Mouse (Mus musculus): ENCODE measurements around the gene Foxe3. TPM values are rescaled to one million over a fixed set of nuclear protein-coding genes. Genes with fewer than 3 reads are reported as not detected.
A peak's percentile ranks its signal among the peaks of the same experiment; 100 is the strongest.

Gene Foxe3
- polyA plus RNA-seq, 1 experiment from 2014 or later: not detected

DNA sequence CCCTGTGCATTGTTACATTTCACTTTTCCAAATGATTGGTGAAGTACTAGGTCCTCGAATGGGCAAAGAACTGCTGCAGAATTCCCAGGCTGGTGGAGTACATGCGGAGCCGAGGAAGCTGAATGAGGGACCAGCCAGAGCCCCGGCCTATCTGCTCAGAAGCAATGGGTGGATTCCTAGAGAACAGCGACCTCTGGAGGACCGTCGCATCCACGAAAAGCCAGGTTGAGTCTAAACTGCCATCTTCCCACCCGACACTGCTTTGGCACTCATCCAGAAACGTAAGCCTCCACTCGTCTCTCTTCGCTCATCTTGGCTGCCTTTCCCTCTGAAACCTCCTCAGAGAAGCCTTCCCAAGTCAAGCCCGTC, 12.2 kb downstream of the Foxe3 start:
- Histone ChIP-seq H3K9me3 (no peaks in the 10 kb centered on the region), H3K4me3 (replicated peaks) (no peak overlapping the region), H3K4me2 (no peak overlapping the region), H3K36me3 (no peaks in the 10 kb centered on the region), H3K27ac (no peak overlapping the region), H3K27me3 (replicated peaks) (peaks cover 81% of the 10 kb centered on the region), H3K9ac (no peak overlapping the region), H3K4me1 (peaks cover 12% of the 10 kb centered on the region)
- WGBS: 3% methylated on average over 13 of the region's 13 CpGs
- ATAC-seq (ENCODE audit: insufficient read depth, low FRiP score, low read depth): no peak

DNA sequence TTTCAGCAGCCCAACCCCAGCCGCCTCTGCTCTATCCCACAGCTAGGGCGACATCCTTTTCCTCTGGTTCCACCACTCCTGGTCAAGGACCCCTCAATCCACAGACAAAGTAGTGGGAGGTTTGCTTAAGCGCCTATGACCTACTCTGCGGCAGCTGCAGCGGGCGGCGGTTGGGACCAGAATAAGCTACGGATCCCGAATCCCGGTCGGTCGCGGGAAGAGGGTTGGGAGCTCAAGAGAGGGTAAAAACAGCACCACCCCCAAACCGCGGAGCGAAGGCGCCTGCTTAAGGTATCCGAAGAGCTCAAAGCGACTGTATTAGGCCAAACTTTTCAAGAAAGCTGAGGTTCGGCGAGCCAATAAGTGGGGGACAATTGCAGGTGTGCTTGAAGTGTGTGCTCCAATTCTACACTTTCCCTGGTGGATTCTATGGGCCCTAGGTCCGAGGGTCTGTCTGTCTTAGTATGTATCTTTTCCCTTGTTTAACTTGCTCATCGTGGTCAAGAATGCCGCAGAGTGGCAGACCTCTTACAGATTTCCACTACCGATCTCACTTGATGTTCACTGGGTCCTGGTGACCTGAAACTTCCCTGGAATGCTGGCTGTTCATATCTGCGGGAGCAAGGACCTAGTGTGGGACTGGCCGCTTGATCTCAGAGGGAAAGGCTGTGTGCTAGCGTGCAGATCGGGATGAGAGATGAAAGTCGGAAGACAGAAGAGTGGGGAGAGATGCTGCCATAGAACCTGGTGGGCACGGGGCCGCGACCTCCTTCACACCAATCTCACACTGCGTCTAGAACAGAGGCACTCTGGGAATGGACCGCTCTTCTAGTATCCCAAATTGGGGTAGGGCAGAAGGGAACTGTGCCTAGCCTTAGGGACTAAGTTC, 12.9 kb downstream of the Foxe3 start:
- Histone ChIP-seq H3K27me3 (replicated peaks) (peaks cover 88% of the 10 kb centered on the region), H3K4me2 (no peak overlapping the region), H3K4me1 (peaks cover 18% of the 10 kb centered on the region), H3K27ac (no peak overlapping the region), H3K36me3 (no peaks in the 10 kb centered on the region), H3K9me3 (no peaks in the 10 kb centered on the region), H3K9ac (no peak overlapping the region), H3K4me3 (replicated peaks) (no peak overlapping the region)
- ATAC-seq (ENCODE audit: insufficient read depth, low FRiP score, low read depth): no peak
- WGBS: 7% methylated on average over 35 of the region's 35 CpGs

- Histone ChIP-seq H3K4me2 (peak overlapping the region; percentile 95), H3K4me1 (peaks cover 27% of the 10 kb centered on the region), H3K9me3 (no peaks in the 10 kb centered on the region), H3K27me3 (replicated peaks) (peaks cover 95% of the 10 kb centered on the region), H3K27ac (no peak overlapping the region), H3K36me3 (no peaks in the 10 kb centered on the region), H3K4me3 (replicated peaks) (peak overlapping the region; percentile 53), H3K9ac (no peak overlapping the region)
- WGBS: 4% methylated on average over 20 of the region's 20 CpGs
- no peak for ATAC-seq (ENCODE audit: insufficient read depth, low FRiP score, low read depth)
These were observed 16.0 kb downstream of the Foxe3 start for GRCm38 (mm10) chr4:114909602-114910484.

DNA sequence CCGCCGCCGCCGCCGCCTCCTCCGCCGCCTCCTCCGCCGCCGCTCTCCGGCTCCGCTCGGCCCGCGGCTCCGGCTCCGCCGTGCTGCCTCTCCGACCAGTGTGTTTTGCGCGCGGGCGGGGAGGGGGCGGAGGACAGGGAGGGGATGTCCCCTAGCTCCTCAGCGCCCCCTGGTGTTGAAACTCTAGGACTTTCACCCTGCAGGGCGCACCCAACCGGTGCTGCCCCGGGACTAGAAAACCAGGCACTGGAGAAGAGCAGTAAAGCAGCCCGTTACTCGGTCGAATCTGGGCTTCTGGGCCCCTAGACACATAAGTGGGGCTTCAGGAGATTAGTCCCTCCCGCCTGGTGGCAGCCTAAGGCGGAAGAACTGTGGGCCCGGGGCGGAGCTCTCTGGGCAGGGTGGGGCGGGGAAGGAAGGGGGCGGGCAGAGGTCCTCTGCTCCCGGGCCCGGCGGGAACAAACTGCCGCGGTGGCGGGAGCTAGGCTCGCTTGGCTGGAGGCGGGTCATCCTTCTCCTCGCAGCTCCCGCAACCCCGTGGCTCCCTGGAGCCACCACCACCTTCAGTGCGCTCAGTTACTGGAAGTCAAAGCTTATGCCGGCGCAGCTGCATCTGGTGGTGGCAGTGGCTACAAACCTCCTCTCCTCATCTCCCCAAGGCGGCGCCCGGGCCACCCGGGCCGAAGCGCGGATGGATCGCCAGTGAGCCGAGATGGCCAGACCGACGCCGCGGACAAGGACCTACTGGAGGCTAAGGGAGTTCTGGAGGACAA, 16.8 kb downstream of the Foxe3 start, which contains the start of gene Foxd2:
Gene Foxd2, minus strand, starts transcription at position 45 of the 773 bp plus-strand sequence.
- H3K4me1 ChIP-seq: peaks cover 27% of the 10 kb centered on the region
- peak; percentile 84 for ATAC-seq (ENCODE audit: insufficient read depth, low FRiP score, low read depth)
- H3K4me3 ChIP-seq (replicated peaks): peak within 1 kb of the TSS; percentile 53
- no peaks in the 10 kb centered on the region for H3K36me3 ChIP-seq
- no peaks in the 10 kb centered on the region for H3K9me3 ChIP-seq
- peak within 1 kb of the TSS; percentile 95 for H3K4me2 ChIP-seq
- no peak within 1 kb of the TSS for H3K27ac ChIP-seq
- under 1% methylated on average over 62 of the region's 64 CpGs for WGBS
- peak within 1 kb of the TSS; percentile 26 for H3K9ac ChIP-seq
- peaks cover 95% of the 10 kb centered on the region for H3K27me3 ChIP-seq (replicated peaks)

DNA sequence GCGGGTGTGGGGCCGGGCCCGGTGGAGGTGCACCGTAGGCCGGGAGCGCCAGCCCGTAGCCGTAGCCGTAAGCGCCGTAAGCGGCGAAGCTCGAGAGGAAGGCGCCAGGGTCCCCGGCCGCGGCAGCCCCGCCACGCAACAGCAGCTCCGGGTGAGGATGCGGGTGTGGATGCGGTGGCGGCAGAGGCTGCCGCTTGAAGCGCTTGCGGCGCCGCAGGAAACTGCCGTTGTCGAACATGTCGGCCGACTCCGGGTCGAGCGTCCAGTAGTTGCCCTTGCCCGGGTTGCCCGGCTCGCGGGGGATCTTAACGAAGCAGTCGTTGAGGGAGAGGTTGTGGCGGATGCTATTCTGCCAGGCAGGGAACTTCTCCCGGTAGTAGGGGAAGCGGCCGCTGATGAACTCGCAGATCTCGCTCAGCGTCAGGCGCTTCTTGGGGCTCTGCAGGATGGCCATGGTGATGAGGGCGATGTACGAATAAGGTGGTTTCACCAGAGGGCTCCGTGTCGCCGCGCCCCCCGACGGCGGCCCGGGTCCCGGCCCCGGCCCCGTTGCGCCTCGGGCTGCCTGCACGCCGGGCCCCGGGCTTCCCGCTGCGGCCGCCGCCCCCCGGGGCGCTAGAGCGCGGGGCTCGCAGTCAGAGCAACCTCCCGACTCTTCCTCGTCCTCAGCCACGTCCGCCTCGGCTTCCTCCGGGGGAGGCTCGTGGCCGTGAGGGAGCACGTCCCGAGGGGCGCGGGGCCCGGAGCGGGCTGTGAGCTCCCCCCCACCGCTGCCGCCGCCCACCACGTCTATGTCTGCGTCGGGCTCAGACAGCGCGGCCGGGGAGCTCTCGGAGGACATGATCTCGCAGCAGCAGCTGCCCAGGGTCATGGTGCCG, 17.6 kb downstream of the Foxe3 start:
- H3K9me3 ChIP-seq: no peaks in the 10 kb centered on the region
- under 1% methylated on average over 96 of the region's 103 CpGs for WGBS
- no peak overlapping the region for H3K27ac ChIP-seq
- peaks cover 27% of the 10 kb centered on the region for H3K4me1 ChIP-seq
- no peaks in the 10 kb centered on the region for H3K36me3 ChIP-seq
- peaks cover 95% of the 10 kb centered on the region for H3K27me3 ChIP-seq (replicated peaks)
- peak overlapping the region; percentile 53 for H3K4me3 ChIP-seq (replicated peaks)
- H3K9ac ChIP-seq: peak overlapping the region; percentile 26
- peak overlapping the region; percentile 95 for H3K4me2 ChIP-seq
- peak; percentile 24 for ATAC-seq (ENCODE audit: insufficient read depth, low FRiP score, low read depth)

DNA sequence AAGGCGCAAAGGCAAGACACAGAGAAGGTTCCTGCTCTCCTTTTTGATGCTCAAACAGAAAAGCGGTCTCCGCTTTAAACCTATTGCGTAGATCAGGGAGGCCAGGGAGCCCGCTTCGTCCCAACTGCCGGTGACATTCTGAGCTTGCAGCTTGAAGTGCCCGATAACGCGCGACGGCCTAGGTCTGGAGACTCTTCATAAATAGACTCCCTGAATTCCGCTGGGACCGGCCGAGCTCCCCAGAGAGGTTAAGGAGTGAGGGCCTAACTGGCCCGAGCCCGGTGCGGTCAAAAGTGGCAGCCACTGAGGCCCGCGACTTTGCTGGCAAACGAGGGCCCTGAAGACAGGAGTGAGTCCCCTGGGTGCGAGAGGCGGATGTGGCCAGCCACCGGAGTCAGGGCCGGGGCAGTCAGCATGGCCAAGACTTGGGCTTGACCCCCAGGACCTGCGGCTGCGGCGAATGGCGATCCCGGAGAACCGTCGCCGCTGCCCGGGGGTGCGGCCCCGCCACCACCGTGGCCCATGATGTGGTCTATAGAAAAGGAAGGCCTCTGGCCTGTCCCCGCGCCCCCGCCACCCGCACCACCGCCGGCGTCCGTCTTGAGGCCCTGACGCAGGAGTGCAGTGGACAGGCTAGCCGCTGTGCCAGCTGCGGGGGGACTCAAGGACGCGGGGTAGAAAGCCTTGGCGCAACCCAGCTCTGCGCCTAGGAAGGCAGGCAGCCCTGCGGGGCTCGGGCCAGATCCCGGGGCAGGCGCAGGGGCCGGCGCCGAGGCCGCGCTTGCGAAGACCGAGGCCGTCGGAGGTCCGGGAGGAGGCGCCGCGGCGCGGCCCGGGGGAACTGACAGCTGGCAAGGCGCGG, 18.5 kb downstream of the Foxe3 start:
- ATAC-seq (ENCODE audit: insufficient read depth, low FRiP score, low read depth): no peak
- Histone ChIP-seq H3K4me3 (replicated peaks) (peak overlapping the region; percentile 53), H3K4me2 (peak overlapping the region; percentile 95), H3K4me1 (peaks cover 27% of the 10 kb centered on the region), H3K9me3 (no peaks in the 10 kb centered on the region), H3K9ac (no peak overlapping the region), H3K27ac (no peak overlapping the region), H3K27me3 (replicated peaks) (peaks cover 95% of the 10 kb centered on the region), H3K36me3 (no peaks in the 10 kb centered on the region)
- WGBS: 4% methylated on average over 74 of the region's 74 CpGs

GRCm38 (mm10) chr4:114905969-114906680, 19.7 kb downstream of the Foxe3 start:
- H3K36me3 ChIP-seq: no peaks in the 10 kb centered on the region
- no peak overlapping the region for H3K4me2 ChIP-seq
- H3K9ac ChIP-seq: no peak overlapping the region
- peaks cover 96% of the 10 kb centered on the region for H3K27me3 ChIP-seq (replicated peaks)
- no peak for ATAC-seq (ENCODE audit: insufficient read depth, low FRiP score, low read depth)
- 24% methylated on average over 10 of the region's 10 CpGs for WGBS
- H3K4me1 ChIP-seq: peaks cover 27% of the 10 kb centered on the region
- H3K4me3 ChIP-seq (replicated peaks): no peak overlapping the region
- no peaks in the 10 kb centered on the region for H3K9me3 ChIP-seq
- no peak overlapping the region for H3K27ac ChIP-seq

- H3K9me3 ChIP-seq: no peaks in the 10 kb centered on the region
- H3K4me3 ChIP-seq (replicated peaks): no peak overlapping the region
- 57% methylated on average over 3 of the region's 3 CpGs for WGBS
- H3K9ac ChIP-seq: no peak overlapping the region
- H3K4me1 ChIP-seq: peaks cover 27% of the 10 kb centered on the region
- no peak overlapping the region for H3K4me2 ChIP-seq
- H3K27ac ChIP-seq: no peak overlapping the region
- peaks cover 96% of the 10 kb centered on the region for H3K27me3 ChIP-seq (replicated peaks)
- no peaks in the 10 kb centered on the region for H3K36me3 ChIP-seq
- no peak for ATAC-seq (ENCODE audit: insufficient read depth, low FRiP score, low read depth)
These were observed 20.3 kb downstream of the Foxe3 start for GRCm38 (mm10) chr4:114905501-114905900.

DNA sequence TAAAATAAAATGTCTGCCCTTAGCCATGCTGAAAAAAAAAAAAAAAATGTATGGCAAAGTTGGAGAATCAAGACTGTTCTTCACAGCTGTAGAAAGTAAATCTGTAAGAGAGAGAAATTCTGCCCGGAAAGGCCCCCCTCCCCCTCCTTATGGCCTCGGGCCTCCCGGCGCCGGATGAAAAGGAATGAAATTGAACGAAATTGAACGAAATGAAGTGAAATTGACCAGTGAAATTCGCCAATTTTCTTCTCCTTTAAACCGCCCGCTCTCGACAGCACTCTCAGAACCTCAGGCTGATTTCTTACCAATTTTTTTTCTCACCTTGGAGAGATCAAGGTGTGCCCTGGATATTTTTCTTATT, 22.4 kb downstream of the Foxe3 start:
- peaks cover 99% of the 10 kb centered on the region for H3K27me3 ChIP-seq (replicated peaks)
- no peak for ATAC-seq (ENCODE audit: insufficient read depth, low FRiP score, low read depth)
- peaks cover 13% of the 10 kb centered on the region for H3K4me1 ChIP-seq
- H3K4me2 ChIP-seq: no peak overlapping the region
- no peak overlapping the region for H3K27ac ChIP-seq
- WGBS: 10% methylated on average over 11 of the region's 11 CpGs
- H3K36me3 ChIP-seq: no peaks in the 10 kb centered on the region
- H3K4me3 ChIP-seq (replicated peaks): no peak overlapping the region
- no peaks in the 10 kb centered on the region for H3K9me3 ChIP-seq
- no peak overlapping the region for H3K9ac ChIP-seq
